Mouse (Mus musculus) bone marrow, adult 2 months (tissue): ENCODE results near the gene Gramd1c. TPM values are rescaled to one million over a fixed set of nuclear protein-coding genes. Genes with fewer than 3 reads are reported as not detected.

ENCODE experiments used
- H3K27ac ChIP-seq: fragments of 200-500 bp; 2 replicates; pipeline ENCODE4 v1.5.1; 2012; ENCODE audit warnings: low read depth, mild to moderate bottlenecking, control low read depth, inconsistent platforms, low read length; ENCODE audit not compliant: control insufficient read depth, poor library complexity, insufficient read depth
- H3K4me1 ChIP-seq: fragments of 200-500 bp; 2 replicates; pipeline ENCODE4 v1.6.1; 2011; ENCODE audit warnings: low read length; ENCODE audit not compliant: control insufficient read depth, insufficient read depth
- H3K4me3 ChIP-seq: fragments of 200-500 bp; replicated peaks from 2 replicates; pipeline ENCODE3; 2011; ENCODE audit warnings: mild to moderate bottlenecking, low read depth, low read length, control low read depth; ENCODE audit not compliant: control insufficient read depth
- CTCF ChIP-seq: fragments of 200-500 bp; IDR thresholded peaks from 2 replicates; pipeline ENCODE4 v1.5.1; 2011; ENCODE audit warnings: low read length, control low read depth; ENCODE audit not compliant: control insufficient read depth, insufficient read depth
- POLR2A ChIP-seq: fragments of 200-500 bp; IDR thresholded peaks from 2 replicates; pipeline ENCODE4 v1.6.1; 2011; ENCODE audit warnings: low read depth, mild to moderate bottlenecking, control low read depth, low read length, borderline replicate concordance; ENCODE audit not compliant: control insufficient read depth
- WGBS: fragments of 180-500 bp; shearing (Covaris S2); methylation state at CpG from one replicate; pipeline ENCODE4 v1.1.7; 2018; 5-methylcytosine and 5-hydroxymethylcytosine counted together
- polyA plus RNA-seq: library from polyadenylated mRNA; stranded (reverse); fragments of >200 nt; gene quantifications from 2 replicates; pipeline ENCODE4 v1.2.4, GENCODE M21; 2011; ENCODE audit warnings: low replicate concordance; ENCODE audit not compliant: missing spikeins, insufficient read depth, insufficient read length

Gramd1c gene
- polyA plus RNA-seq, 1 experiment: 6.3 TPM

GRCm38 (mm10) chr16:43935367-43935766, 127.8 kb downstream of the Gramd1c start:
- 76% methylated on average over 3 of the region's 3 CpGs for WGBS
- TF ChIP-seq POLR2A: no peak
- H3K4me1 ChIP-seq: no peaks in the 10 kb centered on the region
- H3K4me3 ChIP-seq: no peak overlapping the region
- H3K27ac ChIP-seq: no peak overlapping the region

GRCm38 (mm10) chr16:43934856-43935255, 128.3 kb downstream of the Gramd1c start:
- whole genome bisulfite sequencing: 86% methylated on average over 8 of the region's 8 CpGs
- no peaks in the 10 kb centered on the region for H3K4me1 ChIP-seq
- TF ChIP-seq POLR2A (no peak), CTCF (no peak)

GRCm38 (mm10) chr16:43933041-43933440, 130.1 kb downstream of the Gramd1c start:
- H3K4me1 ChIP-seq: no peaks in the 10 kb centered on the region
- 89% methylated on average over 6 of the region's 6 CpGs for WGBS
- no peak overlapping the region for H3K4me3 ChIP-seq
- TF ChIP-seq CTCF (no peak), POLR2A (no peak)
- H3K27ac ChIP-seq: no peak overlapping the region

More at GRCm38 (mm10) chr16:43934856-43935255, 128.3 kb downstream of the Gramd1c start:
- no peak overlapping the region for H3K4me3 ChIP-seq
- no peak overlapping the region for H3K27ac ChIP-seq

- no peak for TF ChIP-seq POLR2A
- no peak for TF ChIP-seq CTCF
- Histone ChIP-seq H3K4me3 (no peak overlapping the region), H3K4me1 (no peaks in the 10 kb centered on the region), H3K27ac (no peak overlapping the region)
- WGBS: 77% methylated on average over 7 of the region's 7 CpGs
These were observed 130.8 kb downstream of the Gramd1c start for GRCm38 (mm10) chr16:43932319-43932718.

- no peak for TF ChIP-seq CTCF
- no peak for TF ChIP-seq POLR2A
- 85% methylated on average over 3 of the region's 3 CpGs for WGBS
- no peaks in the 10 kb centered on the region for H3K4me1 ChIP-seq
- no peak overlapping the region for H3K4me3 ChIP-seq
- no peak overlapping the region for H3K27ac ChIP-seq
These were observed 131.6 kb downstream of the Gramd1c start for GRCm38 (mm10) chr16:43931502-43931901.

- Histone ChIP-seq H3K4me1 (no peaks in the 10 kb centered on the region), H3K27ac (no peak overlapping the region), H3K4me3 (no peak overlapping the region)
- TF ChIP-seq CTCF (no peak), POLR2A (no peak)
These were observed 132.6 kb downstream of the Gramd1c start for GRCm38 (mm10) chr16:43930577-43930976.

Other genes starting within 250 kb of the Gramd1c start
- 4.7 and 7.1 TPM in 2 replicates for gene Ccdc191, start 173.5 kb downstream of the Gramd1c start, polyA plus RNA-seq
- 5.4 and 11.4 TPM in 2 replicates for gene Qtrt2, start 136.5 kb downstream of the Gramd1c start, polyA plus RNA-seq
- 0.92 and 1.5 TPM in 2 replicates for gene Zdhhc23, start 83.6 kb downstream of the Gramd1c start, polyA plus RNA-seq
- 6.4 and 19.8 TPM in 2 replicates for gene Atp6v1a, start 76.4 kb upstream of the Gramd1c start, polyA plus RNA-seq
- gene Naa50, start 76.5 kb upstream of the Gramd1c start, polyA plus RNA-seq: 28.1 and 38.1 TPM in 2 replicates
- gene Usf3, start 109.9 kb upstream of the Gramd1c start, polyA plus RNA-seq: 9.9 and 12.0 TPM in 2 replicates